20 mouse cellular contexts compared by ENCODE assay signal in the genomic region with DNA sequence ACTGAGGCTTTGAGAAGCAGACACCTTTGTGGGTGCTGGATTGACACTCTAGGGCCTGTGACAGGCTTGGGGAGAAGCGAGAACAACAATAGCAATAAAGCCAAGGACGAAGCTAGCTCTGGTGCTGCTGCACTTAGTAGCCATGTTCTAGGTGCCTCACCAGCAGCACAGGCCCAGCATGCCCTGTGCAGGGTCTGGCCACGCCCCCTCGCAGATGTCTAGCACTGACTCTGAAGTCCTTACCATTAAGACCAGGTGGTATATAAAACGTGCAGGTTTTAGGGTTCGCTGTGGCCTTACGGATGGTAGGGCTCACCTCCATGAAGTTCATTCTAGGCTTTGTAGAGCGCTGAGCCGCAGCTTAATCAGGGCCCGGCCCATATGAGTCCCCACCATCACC. TPM values are rescaled to one million over a fixed set of nuclear protein-coding genes. Genes with fewer than 3 reads are reported as not detected.
DNase-seq lines count a peak whose midpoint lies in the region; ATAC-seq and TF ChIP-seq lines count a peak whose summit lies in the region.
"Had no signal": no experiment of that assay in that cellular context is flagged by ENCODE, and none has a peak within 500 bp of the region (broad histone marks: within the 10 kb centered on the region; RNA-seq: fewer than 3 reads in every experiment).

No protein-coding gene starts in this region.

- no peak for ATAC-seq in limb, embryonic 11.5 days (ENCODE audit: insufficient number of reproducible peaks, low FRiP score, low TSS enrichment, low read depth)
- no peak for ATAC-seq in liver, postnatal 0 days
- ATAC-seq: intestine, embryonic 16.5 days had no signal

- H3K4me3 ChIP-seq in layer of hippocampus, adult 2 months, result no peak overlapping the region
- H3K4me3 ChIP-seq in limb, embryonic 11.5 days (ENCODE audit: low read depth, low read length), result no peak overlapping the region
- H3K4me3 ChIP-seq in liver, postnatal 0 days (ENCODE audit: low read depth, low read length), result no peak overlapping the region
- H3K4me3 ChIP-seq: forebrain, embryonic 13.5 days; gastrocnemius, adult 2 months; heart, embryonic 13.5 days; hindbrain, embryonic 12.5 days; limb, embryonic 15.5 days; liver, embryonic 13.5 days; midbrain, embryonic 12.5 days; stomach, embryonic 15.5 days had no signal

- H3K27me3 ChIP-seq in limb, embryonic 11.5 days (ENCODE audit: control insufficient read depth, insufficient read depth, low read length), result no peaks in the 10 kb centered on the region
- no peaks in the 10 kb centered on the region; the same call in 1 of the 2 replicates for H3K27me3 ChIP-seq in liver, postnatal 0 days (ENCODE audit: insufficient read depth, low read length)
- H3K27me3 ChIP-seq: CH12.LX; forebrain, embryonic 13.5 days; hindbrain, embryonic 12.5 days; limb, embryonic 15.5 days; liver, embryonic 13.5 days; midbrain, embryonic 12.5 days; stomach, embryonic 15.5 days had no signal

- no peak for TF ChIP-seq CTCF in layer of hippocampus, adult 2 months (conservative IDR thresholded peaks at IDR 0.05)
- no peak for TF ChIP-seq CTCF in liver, postnatal 0 days (IDR thresholded peaks at IDR 0.05; ENCODE audit: low read depth)

- H3K9me3 ChIP-seq in limb, embryonic 11.5 days (ENCODE audit: control insufficient read depth, low read length), result no peaks in the 10 kb centered on the region
- H3K9me3 ChIP-seq in liver, postnatal 0 days (ENCODE audit: low read length), result no peaks in the 10 kb centered on the region
- H3K9me3 ChIP-seq: forebrain, embryonic 13.5 days; G1E; heart, embryonic 13.5 days; hindbrain, embryonic 12.5 days; limb, embryonic 15.5 days; liver, embryonic 13.5 days; midbrain, embryonic 12.5 days; stomach, embryonic 15.5 days had no signal

- 55% methylated on average over 10 of the region's 10 CpGs for WGBS in limb, embryonic 11.5 days
- 67% methylated on average over 10 of the region's 10 CpGs for WGBS in liver, postnatal 0 days (ENCODE audit: insufficient replicate concordance)

- 0 out of 2 replicates have a peak, but pooled peaks cover 6% of the 10 kb centered on the region for H3K4me1 ChIP-seq in limb, embryonic 11.5 days (ENCODE audit: control insufficient read depth, insufficient read depth, low read length)
- peaks cover 24% of the 10 kb centered on the region for H3K4me1 ChIP-seq in liver, postnatal 0 days (ENCODE audit: insufficient read depth)
- H3K4me1 ChIP-seq: stomach, embryonic 15.5 days had no signal

- TF ChIP-seq EP300 in liver, postnatal 0 days (IDR thresholded peaks at IDR 0.05; ENCODE audit: low read depth), result no peak

- no peak overlapping the region for H3K9ac ChIP-seq in limb, embryonic 11.5 days (ENCODE audit: low read length)
- H3K9ac ChIP-seq in liver, postnatal 0 days (replicated peaks), result no peak overlapping the region
- H3K9ac ChIP-seq: forebrain, embryonic 13.5 days; heart, embryonic 13.5 days; hindbrain, embryonic 12.5 days; limb, embryonic 15.5 days; liver, embryonic 13.5 days; midbrain, embryonic 12.5 days; stomach, embryonic 15.5 days had no signal

- peak overlapping the region; percentile 60; the same call in 1 of the 2 replicates for H3K27ac ChIP-seq in layer of hippocampus, adult 2 months
- H3K27ac ChIP-seq in limb, embryonic 11.5 days (replicated peaks; ENCODE audit: low read depth, low read length), result no peak overlapping the region; the same call in 1 of the 2 replicates
- H3K27ac ChIP-seq in liver, postnatal 0 days (ENCODE audit: low read depth), result no peak overlapping the region
- H3K27ac ChIP-seq: forebrain, embryonic 13.5 days; gastrocnemius, adult 2 months; heart, embryonic 13.5 days; hindbrain, embryonic 12.5 days; limb, embryonic 15.5 days; liver, embryonic 13.5 days; midbrain, embryonic 12.5 days; stomach, embryonic 15.5 days had no signal

- H3K36me3 ChIP-seq in limb, embryonic 11.5 days (ENCODE audit: control insufficient read depth, insufficient read depth, low read length), result no peaks in the 10 kb centered on the region
- no peaks in the 10 kb centered on the region for H3K36me3 ChIP-seq in liver, postnatal 0 days (replicated peaks; ENCODE audit: insufficient read depth, low read length)
- H3K36me3 ChIP-seq: G1E; heart, embryonic 13.5 days; hindbrain, embryonic 12.5 days; limb, embryonic 15.5 days; liver, embryonic 13.5 days; midbrain, embryonic 12.5 days; stomach, embryonic 15.5 days had no signal

- DNase-seq in layer of hippocampus, adult 2 months (ENCODE audit: low spot score in 2 of 2), result no peak
- no peak for DNase-seq in layer of hippocampus, postnatal 25 days (ENCODE audit: extremely low spot score in 1 of 2, low spot score in 1 of 2)
- DNase-seq in thymus, postnatal 0 days (ENCODE audit: low spot score), result peak; percentile 69
- no peak for DNase-seq in thymus, postnatal 10 days (ENCODE audit: low spot score in 2 of 2)
- DNase-seq in ZHBTc4 (ENCODE audit: low read depth, low spot score), result peak; percentile 39
- DNase-seq in limb, embryonic 11.5 days (ENCODE audit: low spot score), result peak; percentile 25
- no peak for DNase-seq in liver, postnatal 0 days
- no peak for DNase-seq in kidney, adult 8-10 months

- no peak overlapping the region for H3K4me2 ChIP-seq in limb, embryonic 11.5 days (ENCODE audit: low read depth, severe bottlenecking)
- no peak overlapping the region for H3K4me2 ChIP-seq in liver, postnatal 0 days (ENCODE audit: low read depth, low read length)
- H3K4me2 ChIP-seq: forebrain, embryonic 13.5 days; heart, embryonic 13.5 days; hindbrain, embryonic 12.5 days; limb, embryonic 15.5 days; liver, embryonic 13.5 days; midbrain, embryonic 12.5 days; stomach, embryonic 15.5 days had no signal

RNA-seq across cellular contexts. Expression of a gene that starts 23.3 kb away (rescaled TPM):
- 1 to 10 TPM; 1.3 to 1.8 TPM for total RNA-seq in layer of hippocampus, adult 2 months (2021)
- 1 to 10 TPM in 1 of 2 experiments, under 1 TPM in 1; 0.96 to 1.2 TPM for total RNA-seq in layer of hippocampus, postnatal 25 days (2021)
- 8.1 and 8.9 TPM in 2 replicates for polyA plus RNA-seq in thymus, postnatal 0 days (2015; fragmentation: Nextera tagmentation; extraction: Ambion mirVana)
- 1.5 and 1.9 TPM in 2 replicates for polyA plus RNA-seq in limb, embryonic 11.5 days (2014; fragmentation: Nextera tagmentation; extraction: Ambion mirVana)
- 0.86 and 0.91 TPM in 2 replicates for polyA plus RNA-seq in liver, postnatal 0 days (2015; fragmentation: Nextera tagmentation; extraction: Ambion mirVana)
- total RNA-seq: heart, postnatal 25 days had no signal
- polyA plus RNA-seq: G1E had no signal

Comparison
In these comparisons a context has a peak if more than half of its experiments do, and no peak if none do; other contexts are left out.
1. DNase-seq: peak in thymus, postnatal 0 days (single experiment), ZHBTc4 (single experiment) and limb, embryonic 11.5 days (single experiment); none in layer of hippocampus, adult 2 months (0 of 2), layer of hippocampus, postnatal 25 days (0 of 2), thymus, postnatal 10 days (0 of 2), liver, postnatal 0 days (single experiment) and kidney, adult 8-10 months (0 of 2).